Mouse (Mus musculus) stomach, postnatal 0 days (tissue): ENCODE data around the gene Hpse2. TPM values are rescaled to one million over a fixed set of nuclear protein-coding genes. Genes with fewer than 3 reads are reported as not detected.

Source experiments
- ATAC-seq: fragments of 200-750 bp; cut with Nextera tagmentation; 2 replicates; pipeline ENCODE4 v1.8.0; 2017; ENCODE audit not compliant: low FRiP score, low TSS enrichment
- DNase-seq: peaks from one replicate; pipeline ENCODE4 v3.0.0-alpha.2; 2016; ENCODE audit warnings: low spot score
- H3K27ac ChIP-seq: fragments of 300-500 bp; sonication (generic); replicated peaks from 2 replicates; pipeline ENCODE4 v1.5.1; 2014; ENCODE audit warnings: mild to moderate bottlenecking, control low read depth
- H3K27me3 ChIP-seq: fragments of 300-500 bp; sonication (generic); 2 replicates; pipeline ENCODE4 v1.6.1; 2014; ENCODE audit warnings: low read length; ENCODE audit not compliant: control insufficient read depth, insufficient read depth
- H3K36me3 ChIP-seq: fragments of 300-500 bp; sonication (generic); 2 replicates; pipeline ENCODE4 v1.6.1; 2014; ENCODE audit warnings: low read length, mixed read lengths; ENCODE audit not compliant: control insufficient read depth, insufficient read depth
- H3K4me1 ChIP-seq: fragments of 300-500 bp; sonication (generic); replicated peaks from 2 replicates; pipeline ENCODE4 v1.6.1; 2014; ENCODE audit warnings: antibody characterized with exemption; ENCODE audit not compliant: control insufficient read depth, insufficient read depth
- H3K4me2 ChIP-seq: fragments of 300-500 bp; sonication (generic); replicated peaks from 2 replicates; pipeline ENCODE4 v1.6.1; 2014; ENCODE audit warnings: low read depth, mild to moderate bottlenecking, control low read depth, moderate library complexity
- H3K4me3 ChIP-seq: fragments of 300-500 bp; sonication (generic); 2 replicates; pipeline ENCODE4 v1.5.1; 2014; ENCODE audit warnings: low read depth, low read length, control low read depth
- H3K9ac ChIP-seq: fragments of 300-500 bp; sonication (generic); 2 replicates; pipeline ENCODE4 v1.6.1; 2014; ENCODE audit warnings: mild to moderate bottlenecking, low read length, control low read depth, mixed read lengths
- H3K9me3 ChIP-seq: fragments of 300-500 bp; sonication (generic); 2 replicates; pipeline ENCODE4 v1.6.1; 2016; ENCODE audit warnings: low read length; ENCODE audit not compliant: control insufficient read depth
- CTCF ChIP-seq: IDR thresholded peaks from 2 replicates; pipeline ENCODE4 v1.5.1; 2016; ENCODE audit warnings: antibody characterized with exemption, low read depth, mild to moderate bottlenecking, moderate library complexity
- EP300 ChIP-seq: optimal IDR thresholded peaks from 2 replicates; pipeline ENCODE3; 2016; ENCODE audit warnings: antibody characterized with exemption
- WGBS: fragments of 180-500 bp; shearing (Covaris S2); extraction: QIAGEN DNeasy Blood & Tissue Kit; methylation state at CpG from one replicate; pipeline ENCODE4 v1.1.7; 2014; 5-methylcytosine and 5-hydroxymethylcytosine counted together
- polyA plus RNA-seq: library from polyadenylated mRNA; unstranded; fragments of >200 nt; fragmentation: Nextera tagmentation; extraction: Ambion mirVana; gene quantifications from 2 replicates; pipeline ENCODE4 v1.2.1, GENCODE M21; 2015

Gene Hpse2
- polyA plus RNA-seq, 1 experiment from 2014 or later, result 1.3 TPM

GRCm38 (mm10) chr19:43022611-43023173 is 365.5 kb downstream of the Hpse2 start:
- TF ChIP-seq CTCF (no peak), EP300 (no peak)
- WGBS, result 88% methylated on average over 3 of the region's 3 CpGs
- DNase-seq, result no peak
- no peaks in the 10 kb centered on the region for H3K27me3 ChIP-seq
- H3K9ac ChIP-seq, result no peak overlapping the region
- ATAC-seq, result no peak
- H3K4me1 ChIP-seq, result no peaks in the 10 kb centered on the region
- H3K4me3 ChIP-seq, result no peak overlapping the region
- no peak overlapping the region for H3K4me2 ChIP-seq
- no peaks in the 10 kb centered on the region for H3K36me3 ChIP-seq
- H3K9me3 ChIP-seq, result no peaks in the 10 kb centered on the region
- H3K27ac ChIP-seq, result no peak overlapping the region

GRCm38 (mm10) chr19:43018792-43019191 is 369.4 kb downstream of the Hpse2 start:
- no peak for ATAC-seq
- TF ChIP-seq CTCF (no peak), EP300 (no peak)
- DNase-seq, result no peak
- no peaks in the 10 kb centered on the region for H3K27me3 ChIP-seq
- H3K9me3 ChIP-seq, result no peaks in the 10 kb centered on the region
- H3K4me2 ChIP-seq, result no peak overlapping the region
- WGBS, result 86% methylated on average over 5 of the region's 5 CpGs
- H3K9ac ChIP-seq, result no peak overlapping the region
- no peaks in the 10 kb centered on the region for H3K36me3 ChIP-seq
- no peak overlapping the region for H3K27ac ChIP-seq
- H3K4me1 ChIP-seq, result no peaks in the 10 kb centered on the region
- H3K4me3 ChIP-seq, result no peak overlapping the region

- no peak for DNase-seq
- H3K4me3 ChIP-seq, result no peak overlapping the region
- no peaks in the 10 kb centered on the region for H3K27me3 ChIP-seq
- H3K9me3 ChIP-seq, result no peaks in the 10 kb centered on the region
- no peak for ATAC-seq
- H3K36me3 ChIP-seq, result no peaks in the 10 kb centered on the region
- 83% methylated on average over 4 of the region's 4 CpGs for WGBS
- H3K27ac ChIP-seq, result no peak overlapping the region
- TF ChIP-seq CTCF, result no peak
- TF ChIP-seq EP300, result no peak
- no peak overlapping the region for H3K4me2 ChIP-seq
- no peak overlapping the region for H3K9ac ChIP-seq
- no peaks in the 10 kb centered on the region for H3K4me1 ChIP-seq
Observed at GRCm38 (mm10) chr19:42996406-42996805, 391.7 kb downstream of the Hpse2 start.

- H3K9ac ChIP-seq, result no peak overlapping the region
- ATAC-seq (no peak), DNase-seq (no peak)
- TF ChIP-seq CTCF (no peak), EP300 (no peak)
- no peaks in the 10 kb centered on the region for H3K4me1 ChIP-seq
- 89% methylated on average over 5 of the region's 5 CpGs for WGBS
- no peak overlapping the region for H3K4me3 ChIP-seq
- H3K36me3 ChIP-seq, result no peaks in the 10 kb centered on the region
- no peak overlapping the region for H3K27ac ChIP-seq
- no peaks in the 10 kb centered on the region for H3K27me3 ChIP-seq
- H3K9me3 ChIP-seq, result no peaks in the 10 kb centered on the region
- no peak overlapping the region for H3K4me2 ChIP-seq
Observed at GRCm38 (mm10) chr19:42988833-42989232, 399.3 kb downstream of the Hpse2 start.

DNA sequence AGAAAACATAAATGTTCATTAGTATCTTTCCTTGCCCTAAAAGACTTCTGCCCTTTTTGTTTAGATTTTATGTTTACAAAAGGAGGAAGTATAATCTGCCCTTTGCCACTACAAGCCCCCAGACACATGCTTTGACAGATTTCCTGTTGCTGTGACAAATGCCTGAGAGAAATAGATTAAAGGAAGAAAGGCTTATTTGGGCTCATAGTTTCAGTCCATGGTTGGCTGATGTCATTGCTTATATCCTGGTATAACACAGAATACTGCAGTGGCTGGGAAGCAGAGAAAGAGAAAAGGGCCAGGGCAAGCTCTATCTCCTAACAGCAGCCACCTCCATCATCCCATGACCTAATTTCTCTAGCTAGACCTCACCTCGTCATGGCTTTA is 401.8 kb downstream of the Hpse2 start:
- 28% methylated on average over 1 of the region's 1 CpGs for WGBS
- DNase-seq, result no peak

GRCm38 (mm10) chr19:42985372-42986314 is 402.5 kb downstream of the Hpse2 start:
- Histone ChIP-seq H3K27me3 (no peaks in the 10 kb centered on the region), H3K36me3 (no peaks in the 10 kb centered on the region), H3K9me3 (no peaks in the 10 kb centered on the region), H3K9ac (no peak overlapping the region), H3K27ac (no peak overlapping the region), H3K4me2 (no peak overlapping the region), H3K4me3 (no peak overlapping the region), H3K4me1 (no peaks in the 10 kb centered on the region)
- ATAC-seq (no peak), DNase-seq (no peak)
- 26% methylated on average over 4 of the region's 4 CpGs for WGBS
- TF ChIP-seq CTCF (no peak), EP300 (no peak)

More for the DNA sequence above, 401.8 kb downstream of the Hpse2 start:
- Histone ChIP-seq H3K36me3 (no peaks in the 10 kb centered on the region), H3K4me3 (no peak overlapping the region), H3K9me3 (no peaks in the 10 kb centered on the region), H3K27me3 (no peaks in the 10 kb centered on the region), H3K9ac (no peak overlapping the region), H3K4me2 (no peak overlapping the region), H3K4me1 (no peaks in the 10 kb centered on the region), H3K27ac (no peak overlapping the region)
- no peak for TF ChIP-seq CTCF
- no peak for TF ChIP-seq EP300
- ATAC-seq, result no peak
